Mouse (Mus musculus) thymus, postnatal 14 days (tissue): Measurements from ENCODE around the gene Clcn2.
A peak's percentile ranks its signal among the peaks of the same experiment; 100 is the strongest.

Experiments
- DNase-seq: peaks from one replicate; pipeline ENCODE4 v3.0.0; 2021

Gene Clcn2

DNA sequence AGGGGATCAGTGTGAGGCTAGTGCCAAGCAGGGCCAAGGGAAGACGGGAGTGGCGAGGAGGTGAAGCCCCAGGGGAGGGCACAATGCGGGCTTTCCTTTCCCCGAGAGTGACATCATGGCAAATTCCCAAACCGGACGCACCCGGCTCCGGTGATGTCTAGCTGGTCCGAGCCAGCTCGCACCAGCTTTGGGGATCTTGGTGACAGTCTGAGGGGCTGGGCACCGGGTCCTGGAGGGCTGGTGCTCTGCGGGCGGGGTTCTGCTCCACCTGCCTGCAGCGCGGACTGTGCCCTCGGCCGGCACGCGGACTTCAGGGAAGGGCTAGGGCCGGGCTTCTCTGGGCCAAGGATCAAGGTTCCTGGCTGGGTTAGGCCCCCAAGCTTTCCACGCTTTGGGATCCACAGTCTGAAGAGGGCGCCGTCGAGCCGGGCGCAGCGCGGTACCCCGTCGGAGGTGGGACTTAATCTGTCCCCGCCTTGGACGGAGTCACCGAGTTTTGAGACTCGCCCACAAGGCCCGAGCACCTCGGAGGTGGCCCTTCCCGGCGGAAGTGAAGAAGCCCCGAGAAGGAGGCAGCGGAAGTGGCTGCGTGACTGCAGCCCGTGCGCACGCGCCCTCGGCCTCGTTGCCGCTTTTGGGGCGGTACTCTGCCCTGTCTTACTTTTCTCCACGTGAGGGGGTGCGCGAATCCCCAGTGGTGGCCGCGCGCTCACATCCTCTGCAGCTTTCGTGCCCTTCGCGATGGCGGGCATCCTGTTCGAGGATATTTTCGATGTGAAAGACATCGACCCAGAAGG, at the start of gene Clcn2, which contains the start of gene Polr2h:
Gene Clcn2, minus strand, starts transcription at position 566 of the 797 bp plus-strand sequence.
Gene Polr2h, plus strand, starts transcription at position 485 of the 797 bp plus-strand sequence.
- DNase-seq = peak; percentile 97

DNA sequence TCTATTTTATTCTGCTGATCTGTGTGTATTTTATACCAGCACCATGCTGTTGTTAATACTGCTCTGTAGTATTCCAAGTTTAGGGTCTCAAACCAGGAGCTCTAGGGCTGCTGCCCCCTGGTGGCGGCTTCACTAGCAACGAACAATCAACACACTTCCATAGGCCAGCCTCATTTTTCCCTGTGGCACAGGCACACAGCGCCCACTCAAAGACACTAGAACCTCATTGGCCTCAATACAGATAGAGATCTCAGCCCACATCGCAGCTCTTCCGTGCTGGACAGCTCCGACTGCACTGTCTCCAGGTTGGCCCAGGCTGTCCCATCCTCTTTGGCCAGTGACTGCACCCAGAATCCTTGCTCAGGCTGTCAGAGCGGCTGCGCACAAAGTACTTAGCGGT, 47.7 kb upstream of the Clcn2 start:
- DNase-seq = peak; percentile 62

DNA sequence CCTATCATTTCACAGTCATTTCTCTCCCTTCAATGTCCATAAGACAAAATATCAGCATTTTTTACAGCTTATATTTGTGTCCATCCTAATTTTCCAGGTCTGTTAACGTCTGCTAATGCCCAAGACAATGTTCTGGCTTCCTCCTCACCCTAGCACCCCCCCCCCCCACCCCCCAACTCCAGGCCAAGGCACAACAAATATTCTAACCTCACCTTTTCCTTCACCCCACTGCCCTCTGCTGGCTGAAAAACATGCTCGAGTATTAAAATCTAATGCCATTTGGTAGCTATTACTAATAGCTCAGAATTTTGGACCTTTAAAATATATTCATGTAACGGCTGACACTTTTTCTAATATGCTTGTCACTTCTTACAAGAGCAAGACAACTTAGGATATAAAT, 44.1 kb upstream of the Clcn2 start:
- DNase-seq = peak; percentile 49

DNA sequence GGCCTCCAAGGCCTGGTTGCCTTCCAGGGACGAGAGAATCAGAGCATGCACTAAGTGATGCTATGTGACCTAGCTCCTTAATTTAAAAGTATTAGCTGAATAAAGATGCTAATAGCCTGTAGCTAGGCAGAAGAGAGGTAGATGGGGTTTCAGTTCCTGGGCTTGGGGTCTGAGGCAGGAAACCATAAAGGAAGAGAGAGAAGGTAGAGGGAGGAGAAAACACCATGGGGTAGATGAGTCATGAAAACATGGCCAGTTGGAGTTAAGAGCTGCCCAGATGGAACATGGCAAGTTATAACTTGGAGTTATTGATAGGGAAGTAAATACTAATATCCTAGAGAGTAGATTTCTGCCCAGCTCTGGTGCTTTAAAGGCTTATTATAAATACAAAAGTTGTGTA, 39.8 kb upstream of the Clcn2 start:
- DNase-seq = no peak

DNA sequence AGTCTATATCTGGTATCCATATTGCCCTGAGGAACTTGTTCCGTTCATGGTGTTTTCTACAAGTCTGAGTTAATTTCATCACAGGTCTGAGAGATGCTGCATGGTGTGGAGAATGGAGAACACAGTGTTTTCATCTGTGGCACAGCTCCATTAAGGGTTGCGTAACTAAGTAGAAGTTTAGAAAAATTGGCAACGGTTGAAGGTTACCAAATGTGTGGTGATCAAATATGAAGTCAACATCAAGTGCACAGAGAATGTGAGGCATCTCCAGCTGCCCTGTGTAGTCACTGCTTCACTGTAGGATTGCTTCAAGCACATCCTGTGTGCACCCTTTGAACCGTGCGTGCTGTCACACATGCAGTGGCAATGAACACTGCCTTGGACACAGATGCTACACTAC, 38.5 kb upstream of the Clcn2 start:
- no peak for DNase-seq

DNA sequence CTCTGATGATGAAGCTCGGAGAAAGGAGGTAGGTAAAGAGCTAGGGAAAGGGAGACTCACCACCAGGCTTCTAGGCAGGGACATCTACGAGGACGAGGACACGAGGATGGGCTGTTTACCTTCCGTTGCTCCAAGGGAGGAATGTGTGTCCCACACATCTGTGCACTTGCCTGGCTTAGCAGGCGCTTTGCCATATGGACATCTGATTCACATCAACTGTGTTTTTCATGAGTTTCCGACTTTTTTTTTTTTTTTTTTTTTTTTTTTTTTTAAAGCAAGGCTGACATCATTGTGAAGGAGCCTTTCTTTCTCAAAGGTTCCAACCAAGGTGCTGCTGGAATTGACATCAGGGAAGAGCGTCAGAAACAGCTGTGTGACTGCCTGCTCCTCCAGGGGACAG, 33.0 kb upstream of the Clcn2 start:
- no peak for DNase-seq

DNA sequence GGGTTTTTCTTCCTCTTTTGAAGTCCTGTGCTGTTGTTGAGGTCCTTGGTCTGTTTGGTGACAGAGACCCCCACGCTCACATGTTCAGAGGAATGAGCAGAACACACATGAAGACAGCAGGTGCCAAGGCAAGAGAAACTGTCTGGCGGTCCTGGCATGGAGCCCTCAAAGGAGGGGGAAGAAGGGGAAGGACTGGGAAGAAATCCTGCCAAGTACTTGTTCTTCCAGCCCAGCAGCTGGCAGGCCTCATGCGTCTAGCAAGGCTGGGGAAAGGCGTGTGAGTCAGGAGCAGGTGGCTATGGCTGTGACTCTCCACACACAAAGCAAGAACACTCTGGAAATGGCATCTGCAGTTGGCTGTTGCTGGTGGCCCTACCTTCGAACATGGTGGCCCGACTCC, 29.1 kb upstream of the Clcn2 start:
- DNase-seq = no peak

DNA sequence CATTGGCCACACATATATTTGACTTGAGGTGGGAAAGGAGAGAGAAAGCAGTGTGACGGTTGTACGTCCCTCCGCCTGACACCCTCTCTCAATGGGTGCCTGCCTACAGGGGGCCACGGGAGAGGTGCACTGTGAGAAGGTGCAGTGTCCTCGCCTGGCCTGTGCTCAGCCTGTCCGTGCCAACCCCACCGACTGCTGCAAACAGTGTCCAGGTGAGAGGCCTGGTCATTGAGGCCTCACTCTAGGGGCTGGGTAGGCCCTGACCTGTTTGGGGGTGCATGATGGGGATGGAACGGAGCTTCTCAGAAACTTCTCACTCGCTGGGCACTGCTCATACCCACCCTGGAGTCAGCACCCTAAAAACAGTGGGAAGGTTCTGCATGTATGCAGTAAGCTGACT, 22.3 kb upstream of the Clcn2 start:
- no peak for DNase-seq

DNA sequence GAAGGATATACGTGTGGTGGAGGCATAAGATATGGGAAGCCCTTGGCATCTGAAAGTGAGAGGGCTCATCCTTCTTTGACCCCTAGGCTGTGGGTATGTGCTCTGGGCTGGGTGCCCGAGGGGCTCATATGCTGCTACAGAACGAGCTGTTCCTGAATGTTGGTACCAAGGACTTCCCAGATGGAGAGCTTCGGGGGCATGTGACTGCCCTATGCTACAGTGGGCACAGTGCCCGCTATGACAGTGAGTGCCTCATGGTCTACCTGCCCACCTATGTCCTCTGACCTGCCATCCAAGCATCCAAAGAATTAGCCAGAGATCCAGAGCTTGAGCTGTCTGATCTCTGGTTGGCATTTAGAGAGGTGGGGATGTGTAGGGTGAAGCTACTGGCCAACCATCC, 19.3 kb upstream of the Clcn2 start:
- no peak for DNase-seq

DNA sequence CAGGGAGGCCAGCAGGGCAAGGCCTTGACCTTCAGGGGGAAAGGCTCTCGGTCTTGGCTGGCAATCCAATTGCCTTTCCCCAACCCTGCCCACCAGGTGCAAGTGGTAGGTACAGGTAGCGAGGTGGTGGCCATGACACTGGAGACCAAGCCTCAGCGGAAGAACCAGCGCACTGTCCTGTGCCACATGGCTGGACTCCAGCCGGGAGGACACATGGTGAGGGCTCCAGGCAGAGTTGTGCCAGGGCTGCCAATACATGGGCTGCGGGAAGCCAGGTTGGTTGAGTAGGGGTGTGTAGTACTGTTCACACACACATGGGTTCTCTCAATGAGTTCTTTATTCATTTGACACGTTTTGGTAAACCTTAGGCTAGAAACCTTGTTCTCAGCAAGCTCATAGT, 18.6 kb upstream of the Clcn2 start:
- no peak for DNase-seq

DNA sequence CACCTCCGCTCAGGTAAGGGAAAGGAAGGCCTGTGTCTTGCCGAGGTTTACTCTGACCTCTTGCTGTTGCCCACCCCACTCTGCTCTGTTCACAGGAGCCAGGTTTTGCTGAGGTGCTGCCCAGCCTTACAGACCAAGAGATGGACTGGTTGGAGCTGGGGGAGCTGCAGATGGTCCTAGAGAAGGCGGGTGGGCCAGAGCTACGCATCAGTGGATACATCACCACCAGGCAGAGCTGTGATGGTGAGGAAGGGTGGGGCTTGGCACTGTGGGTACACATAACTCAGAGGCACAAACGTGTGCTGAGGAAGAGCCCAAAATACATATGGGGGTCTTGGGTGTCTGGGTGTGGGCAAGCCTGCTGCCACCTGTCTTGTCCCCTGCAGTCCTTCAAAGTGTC, 18.1 kb upstream of the Clcn2 start:
- no peak for DNase-seq

DNA sequence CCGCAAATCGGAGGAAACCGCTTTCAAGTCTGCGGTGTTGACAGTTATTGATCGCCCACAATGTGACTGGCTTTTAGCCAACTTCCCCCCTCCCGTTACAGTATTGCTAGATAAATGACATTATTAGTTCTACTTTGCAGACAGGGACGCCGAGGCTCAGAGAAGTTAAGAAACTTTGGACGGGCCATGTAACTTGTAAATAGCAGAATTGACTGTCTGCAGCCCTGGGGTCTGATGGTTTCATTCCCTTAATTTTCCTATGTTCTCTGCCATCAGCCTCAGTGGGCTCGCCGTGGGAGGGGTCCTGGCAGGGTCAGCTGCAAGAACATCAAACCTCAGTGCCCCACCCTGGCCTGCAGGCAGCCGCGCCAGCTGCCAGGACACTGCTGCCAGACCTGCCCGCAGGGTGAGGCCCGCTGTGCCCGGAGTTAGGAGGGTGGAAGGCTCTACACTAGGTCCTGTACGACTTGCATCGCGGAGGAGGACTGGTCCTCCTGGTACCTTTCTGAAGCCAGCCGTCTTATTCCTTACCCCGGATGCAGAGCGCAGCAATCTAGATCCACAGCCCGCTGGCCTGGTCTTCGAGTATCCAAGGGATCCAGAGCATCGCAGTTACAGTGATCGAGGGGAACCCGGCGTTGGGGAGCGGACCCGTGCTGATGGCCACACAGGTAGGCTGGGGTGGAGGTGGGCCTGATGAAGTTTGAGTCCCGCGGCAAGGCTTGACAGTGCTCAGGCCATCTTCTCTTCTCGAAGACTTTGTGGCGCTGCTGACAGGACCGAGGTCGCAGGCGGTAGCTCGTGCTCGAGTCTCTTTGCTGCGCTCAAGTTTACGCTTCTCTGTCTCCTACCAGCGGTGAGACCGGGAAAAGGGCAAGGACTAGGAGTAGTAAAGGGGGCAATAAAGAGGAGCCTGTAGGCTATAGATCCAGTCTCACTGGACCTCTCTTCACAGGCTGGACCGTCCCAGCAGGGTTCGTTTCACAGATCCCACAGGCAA, 16.5 kb upstream of the Clcn2 start, which contains the start of gene Thpo:
Gene Thpo, minus strand, starts transcription at position 781 of the 1,000 bp plus-strand sequence.
- DNase-seq = no peak

DNA sequence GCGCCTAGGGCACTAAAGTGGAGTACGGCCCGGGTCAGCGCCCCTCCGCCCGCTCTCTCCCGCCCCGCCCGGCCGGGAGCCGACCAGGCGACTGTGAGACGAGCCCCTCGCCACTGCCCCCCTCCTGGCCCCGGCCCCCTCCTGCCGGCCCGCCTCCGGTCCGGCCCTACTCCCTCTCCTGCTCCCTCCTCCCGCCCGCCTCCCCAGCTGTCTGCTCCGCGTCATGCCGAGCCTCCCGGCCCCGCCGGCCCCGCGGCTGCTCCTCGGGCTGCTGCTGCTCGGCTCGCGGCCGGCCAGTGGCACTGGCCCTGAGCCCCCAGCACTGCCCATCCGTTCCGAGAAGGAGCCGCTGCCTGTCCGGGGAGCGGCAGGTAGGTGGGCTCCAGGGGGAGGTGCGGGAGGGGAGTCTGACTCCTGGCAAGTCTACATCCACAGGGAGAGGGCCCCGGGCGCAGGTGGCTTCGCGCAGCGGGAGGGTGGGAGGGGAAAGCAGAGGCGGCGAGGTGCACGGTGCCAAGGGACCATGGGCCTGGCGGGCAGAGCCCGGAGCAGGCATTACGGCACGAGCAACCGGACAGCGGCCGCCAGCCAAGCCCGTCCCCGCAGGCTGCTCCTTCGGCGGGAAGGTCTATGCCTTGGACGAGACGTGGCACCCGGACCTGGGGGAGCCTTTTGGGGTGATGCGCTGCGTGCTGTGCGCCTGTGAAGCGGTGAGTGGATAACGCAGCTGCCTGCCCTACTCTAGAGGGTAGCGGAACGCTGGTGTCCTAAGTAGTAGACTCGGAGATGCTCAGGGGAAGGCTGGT, 15.6 kb upstream of the Clcn2 start, which contains the start of gene Chrd:
Gene Chrd, plus strand, starts transcription at position 203 of the 806 bp plus-strand sequence.
- no peak for DNase-seq

DNA sequence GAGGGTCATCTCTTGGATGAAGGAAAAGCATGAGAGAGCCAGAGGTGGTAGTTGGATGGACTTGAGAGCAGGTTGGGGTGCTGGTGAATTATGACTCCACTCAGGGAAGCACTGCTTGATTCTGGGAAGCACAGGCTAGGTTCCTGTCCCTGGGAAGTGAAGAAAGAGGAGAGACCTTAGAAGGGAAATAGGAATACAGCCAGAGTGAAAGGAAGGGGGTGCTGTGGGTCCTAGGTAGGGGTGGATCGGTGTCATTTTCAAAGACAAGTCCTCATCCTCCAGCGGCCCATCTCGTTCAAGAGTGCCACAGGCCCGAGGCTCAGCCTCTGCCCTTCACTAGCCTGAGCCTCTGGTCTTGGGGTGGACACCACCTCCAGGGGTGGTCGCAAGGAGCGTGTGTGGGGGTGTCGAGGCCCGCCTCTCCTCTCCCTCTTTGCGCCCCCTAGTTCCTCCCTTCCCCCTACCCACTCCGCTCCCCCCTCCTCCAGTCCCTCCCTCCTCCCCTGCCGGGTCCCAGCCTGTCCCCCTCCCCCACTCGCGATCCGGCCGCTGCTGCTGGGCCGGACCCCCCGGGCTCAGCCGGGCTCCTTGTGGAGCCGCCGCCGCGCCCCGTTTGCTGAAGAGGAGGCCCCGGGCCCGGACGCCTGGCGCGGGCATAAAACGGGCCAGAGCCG, 14.8 kb upstream of the Clcn2 start:
- no peak for DNase-seq

DNA sequence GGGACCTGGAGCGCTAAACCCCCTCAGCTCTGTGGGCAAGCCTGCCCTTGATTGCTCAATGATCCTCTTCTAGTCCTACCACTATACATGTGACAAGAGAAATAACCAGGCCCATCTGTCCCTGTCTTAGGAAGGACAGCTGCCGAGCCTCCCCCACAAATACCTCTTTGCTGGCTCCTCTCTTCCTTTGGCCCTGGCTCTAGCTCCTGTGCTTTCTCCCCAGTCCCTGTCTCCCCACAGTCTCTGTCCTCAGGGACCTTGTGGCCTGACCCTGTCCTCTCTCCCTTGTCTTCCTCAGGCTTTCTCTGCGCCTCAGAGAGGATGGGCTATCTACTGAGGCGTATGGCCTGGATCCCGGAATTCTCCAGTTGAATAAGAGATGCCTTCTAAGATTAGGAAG, 14.1 kb upstream of the Clcn2 start:
- no peak for DNase-seq

DNA sequence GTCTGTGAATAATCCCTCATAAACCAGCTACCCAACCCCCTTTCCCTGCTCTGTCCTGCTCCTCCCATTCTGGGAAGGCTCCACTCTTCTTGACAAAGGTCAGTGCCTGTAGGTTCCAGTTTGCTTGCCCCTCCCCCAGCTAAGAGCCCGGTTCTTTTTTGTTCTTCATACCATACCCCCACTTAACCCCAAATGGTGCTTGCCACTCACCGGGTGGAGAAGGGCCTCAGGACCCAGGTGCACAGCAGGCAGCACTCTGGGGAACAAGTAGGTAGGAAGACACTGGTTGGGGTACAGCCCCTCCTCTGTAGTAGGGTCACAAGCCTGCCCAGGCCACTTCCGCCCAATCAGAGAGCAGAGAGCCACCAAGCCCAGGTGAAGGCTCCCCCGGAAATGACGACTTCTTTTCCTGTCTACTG, 12.8 kb upstream of the Clcn2 start:
- peak; percentile 2 for DNase-seq

DNA sequence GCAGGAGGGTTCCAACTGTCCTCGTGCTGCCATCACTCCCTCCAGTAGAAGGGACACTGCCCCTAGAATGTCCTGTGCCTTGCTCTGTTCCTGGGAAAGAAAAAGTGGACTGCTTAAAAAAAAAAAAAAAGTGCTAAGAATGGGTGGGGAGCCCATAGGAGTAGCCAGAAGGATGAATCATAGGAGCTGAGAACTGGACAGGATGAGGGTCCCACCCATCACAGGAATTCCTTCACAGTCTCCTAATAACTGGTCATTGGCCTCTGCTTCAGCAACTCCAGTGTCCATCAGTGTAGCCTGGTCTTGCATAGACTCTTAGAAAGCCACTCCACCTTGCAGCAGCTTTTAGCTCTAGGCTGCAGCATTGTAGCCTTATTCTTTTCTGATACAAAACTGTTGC, 8.8 kb upstream of the Clcn2 start:
- no peak for DNase-seq

DNA sequence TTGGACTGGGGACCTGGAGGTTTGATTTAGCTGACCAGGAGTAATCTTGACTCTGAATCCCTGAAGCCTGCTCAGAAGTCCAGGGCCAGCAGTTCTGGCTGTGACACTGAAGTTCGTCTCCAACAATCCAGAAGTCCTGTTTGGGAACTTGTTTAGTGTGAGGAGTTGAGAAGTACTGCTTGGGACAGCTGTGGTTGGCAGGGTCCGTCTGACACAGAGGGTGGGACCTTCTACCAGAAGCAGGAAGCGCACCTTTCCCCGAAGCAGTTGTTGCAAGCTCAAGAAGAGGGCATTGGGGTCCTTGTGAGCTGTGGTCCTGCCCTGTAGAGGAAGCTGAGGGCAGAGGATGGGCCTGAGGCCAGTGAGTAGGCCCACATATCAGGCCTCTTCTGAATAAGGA, 8.2 kb upstream of the Clcn2 start:
- no peak for DNase-seq

DNA sequence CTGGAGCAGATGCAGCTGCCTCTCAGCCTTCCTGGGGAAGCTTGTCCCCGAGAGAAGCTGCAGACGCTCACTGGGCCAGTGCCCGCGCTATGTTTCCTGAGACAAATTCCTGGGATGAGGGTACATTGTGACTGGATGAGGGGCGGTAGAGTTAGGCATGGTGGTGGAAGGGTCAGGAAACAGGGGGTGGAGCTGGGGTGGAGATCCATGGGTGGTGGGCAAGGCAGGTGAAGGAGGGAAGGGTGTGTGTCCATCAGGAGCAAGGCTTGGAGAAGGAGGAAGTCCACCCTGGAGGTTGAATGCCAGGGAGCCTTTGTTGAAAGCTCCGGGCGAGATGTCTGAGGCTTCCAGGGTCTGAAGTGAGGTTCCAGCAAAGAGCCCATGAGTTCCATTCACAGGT, 7.8 kb upstream of the Clcn2 start:
- no peak for DNase-seq

DNA sequence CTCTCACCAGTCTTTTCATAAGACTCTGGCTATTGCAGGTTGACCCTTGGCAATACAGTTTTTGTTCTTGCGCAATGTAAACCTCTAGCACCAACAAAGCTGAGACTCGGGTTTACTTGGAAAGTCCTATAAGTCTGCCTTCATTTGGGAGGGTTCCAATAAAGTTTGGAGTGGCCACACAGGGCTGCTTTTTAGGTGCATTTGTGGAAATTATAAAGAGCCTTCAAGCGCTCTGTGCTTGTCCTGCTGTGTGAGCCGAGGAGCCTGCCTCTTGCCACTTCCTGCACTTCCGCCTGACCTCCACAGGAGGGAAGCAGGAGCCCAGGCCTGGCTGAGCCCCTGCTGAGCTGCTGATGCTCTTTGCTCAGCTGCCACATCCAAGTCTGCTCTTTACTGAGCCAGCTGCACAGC, 6.8 kb upstream of the Clcn2 start:
- DNase-seq = peak; percentile 41

DNA sequence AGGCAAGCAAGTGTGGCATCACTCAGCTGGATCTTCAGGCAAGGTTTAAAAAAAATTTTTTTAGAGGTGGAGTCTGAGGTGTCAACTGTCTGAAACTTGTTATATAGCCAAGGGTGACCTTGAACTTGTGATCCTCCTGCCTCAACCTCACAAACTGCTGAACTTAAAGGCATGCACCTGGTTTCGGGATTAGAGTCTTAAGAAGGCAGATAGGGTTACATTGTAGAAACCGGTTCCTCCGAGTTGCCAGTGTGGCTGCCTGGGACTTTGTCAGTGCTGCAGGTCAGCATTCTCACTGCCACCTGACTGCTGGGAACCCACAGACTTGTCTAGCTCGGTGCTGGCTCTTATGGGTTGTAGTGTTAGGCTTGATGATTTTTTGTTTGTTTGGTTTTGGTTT, 5.7 kb upstream of the Clcn2 start:
- no peak for DNase-seq

DNA sequence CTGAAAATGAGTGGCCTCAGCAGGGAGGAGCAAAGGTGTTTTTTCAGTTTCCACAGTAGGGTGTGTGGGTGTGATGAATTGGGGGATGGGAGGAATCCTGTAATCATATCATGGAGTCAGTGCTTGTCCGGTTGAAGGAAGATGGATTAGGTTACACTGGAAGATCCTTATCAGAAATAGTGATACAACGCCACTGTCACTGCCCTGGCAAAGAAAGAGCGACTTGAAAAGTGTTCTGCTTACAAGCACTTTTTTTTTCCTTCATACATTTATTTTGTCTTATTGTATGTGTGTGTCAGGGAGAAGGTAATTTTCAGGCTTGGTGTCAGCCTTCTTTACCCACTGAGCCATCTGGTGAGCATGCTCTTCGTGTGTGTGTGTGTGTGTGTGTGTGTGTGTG, 5.2 kb upstream of the Clcn2 start:
- DNase-seq = no peak
